Mouse (Mus musculus) inflammation-experienced regulatory T-cells, adult 6 months (primary cell): ENCODE measurements around the gene Slfn2. TPM values are rescaled to one million over a fixed set of nuclear protein-coding genes. Genes with fewer than 3 reads are reported as not detected.
"Not testable (repeated sequence)": the region's sequence is repeated elsewhere in the genome, so short reads cannot be mapped to it uniquely, and the experiment has no call there.

Experiments used
- ATAC-seq: one replicate; pipeline ENCODE4 v1.8.0; 2017
- polyA plus RNA-seq, 3 experiments: library from polyadenylated mRNA; unstranded; fragments of 100-300 nt; shearing (Covaris generic); gene quantifications; one replicate each; pipeline ENCODE4 v1.2.1; 2017

Gene Slfn2
- polyA plus RNA-seq, result 100 to 1,000 TPM; 817 to 952 (median 818) TPM

DNA sequence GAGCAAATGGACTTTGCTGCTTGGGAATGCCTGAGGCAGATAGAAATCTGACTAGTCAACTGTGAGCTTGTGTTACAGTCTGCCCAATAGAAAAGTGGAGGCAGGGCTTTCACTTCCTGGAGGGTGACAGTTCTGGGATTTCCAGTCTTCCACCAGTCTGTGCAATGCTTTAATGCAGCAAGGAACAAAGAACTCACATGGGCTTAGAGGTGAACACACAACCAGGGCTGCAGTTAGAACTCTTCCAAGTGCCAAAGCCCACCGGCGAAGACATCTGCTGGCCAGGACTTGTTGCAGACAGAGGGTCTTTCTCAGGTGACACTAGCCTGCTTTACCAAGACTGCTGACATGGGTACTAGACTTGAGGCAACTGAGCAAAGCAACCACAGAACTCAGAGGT is at the start of gene Slfn2:
Gene Slfn2 (plus strand): TSS at position 167 of the 400 bp plus-strand sequence.
- ATAC-seq, result peak; percentile 56

DNA sequence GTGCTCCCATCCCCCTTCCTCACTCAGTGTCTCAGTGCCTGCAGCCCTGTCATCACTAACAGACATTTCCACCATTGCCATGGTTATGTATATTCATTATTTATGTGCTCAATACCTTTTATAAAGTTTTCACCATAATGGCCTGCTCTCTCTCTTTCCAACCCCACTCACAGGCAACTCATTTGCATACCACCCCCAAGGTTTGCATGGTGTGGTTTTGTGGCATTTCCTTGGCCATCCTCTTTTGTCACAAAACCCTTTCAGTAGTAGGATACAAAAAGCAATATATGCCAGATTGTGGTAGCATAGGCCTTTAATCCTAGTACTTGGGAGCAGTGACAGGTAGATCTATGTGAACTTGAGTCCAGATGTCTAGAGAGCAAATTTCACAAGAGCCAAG is 48.8 kb upstream of the Slfn2 start:
- ATAC-seq, result no peak

DNA sequence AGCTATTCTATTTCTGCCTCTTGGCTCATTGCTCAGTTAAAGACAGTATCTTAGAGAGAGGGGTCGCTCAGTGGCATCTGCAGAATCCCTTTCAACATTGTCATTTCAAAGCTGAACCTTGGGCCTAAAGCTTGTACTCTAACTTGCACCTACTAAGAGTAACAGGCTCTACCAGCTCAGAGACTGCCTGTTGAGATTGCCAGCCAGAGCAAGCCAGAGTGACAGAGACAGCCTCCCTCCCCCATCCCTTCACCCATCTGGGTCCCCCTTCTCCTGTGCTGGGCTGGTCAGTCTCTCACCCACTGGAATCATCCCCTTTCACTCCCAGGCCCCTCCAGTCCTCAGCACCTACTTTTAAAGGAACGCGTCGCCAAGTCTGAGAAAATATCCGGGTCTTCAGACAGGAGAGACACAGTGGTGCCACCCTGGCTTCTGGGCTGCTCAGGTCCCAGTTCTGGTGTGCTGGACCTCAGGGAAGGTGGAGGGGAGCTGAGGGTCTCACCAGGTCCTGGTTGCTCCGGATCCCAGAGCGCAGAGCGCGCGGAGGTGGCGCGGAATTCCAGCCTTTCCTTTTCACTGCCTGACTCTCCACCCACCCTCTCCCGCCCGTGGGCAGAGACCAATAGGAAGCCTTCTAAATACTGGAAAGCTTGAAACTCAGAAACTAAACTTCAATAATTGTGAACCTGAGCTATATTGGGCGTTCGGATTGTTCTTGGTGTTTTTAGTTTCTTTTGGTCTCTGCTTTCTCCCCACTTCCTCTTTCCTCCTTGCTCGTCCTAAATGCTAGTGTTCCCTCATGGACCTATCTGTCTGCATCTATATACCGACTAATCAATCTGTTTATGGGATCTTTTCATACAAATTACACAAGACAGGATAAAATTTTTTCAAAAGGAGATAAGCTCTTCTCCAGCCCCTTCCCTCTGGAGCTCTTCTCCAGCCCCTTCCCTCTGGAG is 45.1 kb upstream of the Slfn2 start:
- peak; percentile 31 for ATAC-seq

DNA sequence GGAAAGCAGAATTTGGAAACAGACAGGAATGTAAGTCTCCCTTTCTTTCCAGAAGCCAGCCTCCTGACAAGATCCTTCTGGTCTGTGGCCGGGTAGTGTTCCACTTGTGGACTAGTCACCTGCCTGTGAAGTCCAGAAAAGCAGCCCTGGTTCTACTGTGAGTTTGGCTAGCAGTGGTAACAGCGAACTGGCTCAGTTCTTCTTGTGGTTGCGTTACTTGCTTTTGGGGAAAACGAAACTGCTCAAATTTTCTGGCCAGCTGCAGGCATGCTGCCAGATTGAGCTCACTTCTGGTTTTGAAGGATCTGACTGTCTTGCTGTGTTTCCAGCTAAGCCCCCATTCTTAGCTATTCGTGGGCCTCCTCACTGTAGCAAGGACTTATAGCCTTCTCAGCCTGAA is 44.3 kb upstream of the Slfn2 start, which contains the start of gene Slfn8:
Gene Slfn8 (minus strand): TSS at position 190 of the 400 bp plus-strand sequence.
- ATAC-seq, result peak; percentile 74

DNA sequence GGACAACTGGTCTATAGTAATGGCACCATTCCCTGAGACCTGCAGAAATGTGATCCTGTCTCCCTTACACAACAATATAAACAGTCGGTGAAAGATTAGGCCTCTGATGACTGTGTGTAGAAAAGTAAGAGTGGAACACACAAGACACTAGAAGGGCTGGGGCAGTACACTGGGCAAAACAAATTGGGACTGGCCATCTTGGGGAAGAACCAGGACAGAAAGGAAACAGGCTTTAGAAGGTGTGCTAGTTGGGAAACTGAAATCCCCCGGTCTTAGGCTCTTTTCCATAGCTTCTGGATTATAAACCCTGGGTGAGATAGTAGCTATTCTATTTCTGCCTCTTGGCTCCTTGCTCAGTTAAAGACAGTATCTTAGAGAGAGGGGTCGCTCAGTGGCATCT is 26.2 kb upstream of the Slfn2 start:
- ATAC-seq, result not testable (repeated sequence)

DNA sequence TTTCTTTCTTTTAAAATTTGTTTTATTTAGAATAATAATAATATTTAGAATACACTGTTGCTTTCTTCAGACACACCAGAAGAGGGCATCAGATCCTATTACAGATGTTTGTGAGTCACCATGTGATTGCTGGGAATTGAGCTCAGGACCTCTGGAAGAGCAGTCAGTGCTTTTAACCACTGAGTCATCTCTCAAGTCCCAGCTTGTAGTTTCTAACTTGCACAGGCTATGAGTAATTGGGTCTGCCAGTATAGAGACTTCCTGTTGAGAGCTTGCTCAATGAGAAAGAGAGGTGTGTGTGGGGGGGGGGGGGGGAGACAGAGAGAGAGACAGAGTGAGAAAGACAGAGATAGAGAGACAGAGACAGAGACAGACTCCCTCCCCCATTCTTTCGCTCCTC is 25.8 kb upstream of the Slfn2 start:
- peak; percentile 62 for ATAC-seq

DNA sequence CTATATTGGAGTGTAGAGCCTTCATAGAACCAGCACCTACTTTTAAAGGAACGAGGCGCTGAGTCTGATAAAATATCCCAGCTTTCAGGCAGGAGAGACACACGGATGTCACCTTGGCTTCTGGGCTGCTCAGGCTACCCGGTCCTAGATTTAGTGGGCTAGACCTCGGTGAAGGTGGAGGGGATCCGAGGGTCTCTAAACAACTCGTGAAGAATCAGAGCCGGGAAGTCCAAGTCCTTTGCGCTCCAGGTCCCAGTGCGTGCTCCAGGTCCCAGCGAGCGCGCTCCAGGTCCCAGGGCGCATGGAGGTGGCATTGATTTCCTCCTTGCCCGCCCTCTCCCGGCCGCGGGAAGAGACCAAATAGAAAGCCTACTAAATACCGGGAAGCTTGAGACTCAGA is 25.1 kb upstream of the Slfn2 start:
- no peak for ATAC-seq

DNA sequence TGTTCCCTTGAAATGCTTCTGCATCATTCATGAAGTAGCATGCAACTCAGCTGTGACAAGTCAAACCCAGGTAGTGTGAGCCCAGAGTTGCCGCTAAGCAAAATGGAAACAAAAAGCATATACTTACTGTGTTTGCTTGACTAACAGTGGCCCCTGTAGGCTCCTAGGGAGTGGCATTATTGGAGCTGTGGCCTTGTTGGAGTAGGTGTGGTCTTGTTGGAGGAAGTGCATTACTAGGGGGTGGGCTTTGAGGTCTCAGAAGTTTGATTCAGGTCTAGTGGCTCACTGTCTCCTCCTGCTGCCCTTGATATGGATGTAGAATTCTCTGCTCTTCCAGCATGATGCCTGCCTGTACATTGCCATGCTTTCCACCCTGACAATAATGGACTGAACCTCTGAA is 24.6 kb upstream of the Slfn2 start:
- peak; percentile 81 for ATAC-seq

DNA sequence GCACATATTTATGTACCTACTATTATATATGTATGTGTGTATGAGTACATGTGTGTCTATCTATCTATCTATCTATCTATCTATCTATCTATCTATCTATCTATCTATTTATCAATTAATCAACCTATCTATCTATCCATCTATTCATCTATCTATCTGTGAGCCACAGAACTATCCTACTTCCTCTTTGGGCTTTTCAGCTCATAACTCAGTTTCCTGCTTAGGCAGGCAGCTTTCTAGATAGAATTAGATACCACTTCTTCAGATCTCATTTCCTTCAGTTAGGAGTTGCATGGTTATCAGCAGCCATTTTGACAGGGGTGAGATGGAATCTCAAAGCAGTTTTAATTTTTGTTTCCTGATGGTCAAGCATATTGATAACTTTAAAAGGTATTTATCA is 23.9 kb upstream of the Slfn2 start:
- ATAC-seq, result peak; percentile 20

DNA sequence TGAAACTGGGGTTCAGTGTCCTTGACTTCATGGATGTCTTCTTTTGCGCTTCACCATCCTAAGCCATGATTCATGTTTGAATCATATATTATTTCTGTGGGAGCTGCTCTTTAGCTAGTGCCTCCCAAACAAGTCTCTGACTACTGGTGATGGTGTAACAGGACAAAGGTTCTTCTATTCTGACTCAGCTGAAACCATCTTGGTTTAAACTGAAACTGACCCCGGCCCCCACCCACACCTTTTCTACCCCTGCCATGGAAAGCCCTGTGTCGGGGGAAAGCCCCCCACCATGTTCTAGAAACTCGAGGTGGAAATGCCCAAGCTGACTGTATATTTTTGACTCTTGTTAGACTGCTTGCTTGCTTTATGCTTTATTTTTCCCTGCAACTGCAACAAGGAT is 21.0 kb upstream of the Slfn2 start:
- peak; percentile 39 for ATAC-seq

DNA sequence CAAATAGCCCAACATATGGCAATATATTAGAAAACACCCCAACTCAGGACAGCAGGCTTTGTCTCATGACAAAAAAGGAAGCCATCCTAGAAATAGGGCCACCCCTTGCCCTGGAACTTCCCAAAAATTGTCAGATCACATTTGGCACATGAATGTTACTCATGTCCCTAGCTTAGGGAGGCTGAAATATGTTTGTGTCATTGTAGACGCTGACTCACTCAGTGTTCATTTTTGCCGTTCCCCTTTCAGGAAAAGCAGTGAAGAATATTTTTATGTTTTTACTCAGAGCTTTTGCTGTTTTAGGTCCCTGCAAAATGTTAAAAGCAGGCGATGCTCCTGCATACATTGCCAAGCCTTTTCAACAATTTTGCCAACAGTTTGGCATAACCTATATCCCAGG is 19.3 kb upstream of the Slfn2 start:
- no peak for ATAC-seq

DNA sequence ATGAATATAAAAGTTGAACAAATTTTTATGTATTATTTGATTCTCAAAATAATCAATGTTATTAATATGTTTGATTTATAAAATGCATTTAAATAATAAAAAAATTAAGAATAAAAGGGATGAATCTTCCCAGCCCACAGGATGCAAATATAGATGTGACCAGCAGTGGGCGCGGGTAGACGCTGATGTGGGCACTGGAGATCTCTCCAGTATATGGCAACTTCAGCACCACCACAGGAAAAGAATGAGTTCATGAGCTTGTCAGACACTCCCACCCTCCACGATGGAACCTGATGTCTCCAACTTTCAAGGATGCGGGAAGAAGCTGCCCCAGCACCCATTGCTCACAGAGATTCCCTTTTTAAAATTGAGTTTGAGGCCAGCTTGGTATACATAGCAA is 7.0 kb upstream of the Slfn2 start:
- ATAC-seq, result peak; percentile 73

DNA sequence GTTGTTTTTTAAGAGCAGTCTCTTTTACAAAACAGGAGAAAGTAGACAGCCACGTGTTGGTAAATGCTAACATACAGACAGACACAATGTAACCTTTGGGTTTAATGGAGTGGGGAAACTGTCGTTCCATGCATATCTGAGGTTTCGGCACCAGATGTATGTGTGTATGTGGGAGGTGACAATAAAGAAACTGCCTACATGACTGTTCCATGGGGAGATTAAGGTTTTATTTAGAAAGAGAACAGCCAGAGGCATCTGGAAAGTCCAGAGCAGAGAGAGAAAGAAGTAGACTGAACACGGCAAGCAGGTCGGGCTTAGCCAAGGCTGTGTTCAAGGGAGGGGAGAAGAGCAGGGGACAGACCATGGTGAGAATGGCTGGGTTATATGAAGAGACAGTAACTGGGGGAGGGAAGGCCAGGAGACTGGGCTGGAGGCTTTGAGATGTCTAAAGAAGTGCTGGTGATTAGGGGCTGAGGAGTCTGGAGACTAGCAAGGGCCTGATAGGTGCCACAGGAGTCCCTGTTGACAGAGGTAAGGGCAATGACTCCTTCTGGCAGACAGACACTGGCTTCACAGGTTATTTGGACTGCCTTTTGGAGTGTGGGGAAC is 4.4 kb upstream of the Slfn2 start:
- ATAC-seq, result peak; percentile 31

DNA sequence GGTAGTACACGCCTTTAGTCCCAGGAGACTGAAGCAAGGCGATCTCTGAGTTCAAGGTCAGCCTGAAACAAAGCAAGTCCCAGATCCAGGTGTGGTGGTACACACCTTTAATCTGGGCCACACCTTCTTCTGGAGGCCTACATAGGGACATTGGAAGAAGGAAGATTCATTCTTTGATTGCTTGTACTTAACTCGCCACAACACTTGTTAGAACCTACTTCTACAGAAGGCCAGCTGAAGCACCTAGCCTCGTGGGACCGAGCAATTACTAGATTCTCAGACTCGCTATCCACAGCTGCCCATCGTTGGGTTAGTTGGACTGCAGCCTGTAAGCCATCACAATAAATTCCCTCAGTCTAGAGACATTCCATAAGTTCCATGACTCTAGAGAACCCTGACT is 3.1 kb upstream of the Slfn2 start:
- no peak for ATAC-seq

DNA sequence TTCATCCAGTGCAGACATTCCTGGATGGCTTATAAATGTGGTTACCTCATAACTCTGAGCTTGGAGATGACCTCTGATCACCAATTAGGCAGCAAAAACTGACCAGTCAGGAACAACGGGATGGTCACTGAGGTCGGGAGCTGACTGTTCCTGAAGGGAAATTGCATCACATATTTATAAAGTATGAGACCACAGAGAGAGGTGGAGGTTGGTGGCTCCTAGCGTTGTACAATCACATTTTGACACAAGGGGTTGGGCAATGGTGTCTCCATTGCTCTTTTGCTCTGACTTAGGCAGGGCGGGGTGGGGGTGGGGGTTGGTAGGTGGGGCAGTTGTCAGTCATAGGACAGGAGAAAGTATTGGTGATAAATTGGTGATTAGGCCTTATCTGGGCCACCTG is 1.8 kb upstream of the Slfn2 start:
- no peak for ATAC-seq

DNA sequence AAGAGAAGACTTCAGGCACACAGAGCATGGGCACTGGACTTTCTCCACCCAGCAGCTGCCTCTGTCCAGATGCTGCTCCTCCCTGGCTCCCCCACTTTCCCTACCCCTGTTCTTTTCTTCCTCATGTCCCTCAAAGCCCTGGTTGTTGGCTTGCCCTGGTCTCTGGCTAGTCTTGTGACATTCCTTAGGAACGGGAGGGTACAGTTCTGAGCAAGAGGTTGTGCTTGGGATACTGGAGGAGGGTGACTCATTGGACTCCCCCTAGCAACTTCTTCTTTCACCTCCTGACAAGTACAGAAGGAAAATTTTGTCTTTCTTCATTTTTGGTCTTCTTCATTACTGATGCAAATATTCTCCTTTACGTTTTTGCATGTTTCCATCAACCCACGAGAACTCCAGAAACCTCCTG is 967 bp upstream of the Slfn2 start:
- ATAC-seq, result no peak

DNA sequence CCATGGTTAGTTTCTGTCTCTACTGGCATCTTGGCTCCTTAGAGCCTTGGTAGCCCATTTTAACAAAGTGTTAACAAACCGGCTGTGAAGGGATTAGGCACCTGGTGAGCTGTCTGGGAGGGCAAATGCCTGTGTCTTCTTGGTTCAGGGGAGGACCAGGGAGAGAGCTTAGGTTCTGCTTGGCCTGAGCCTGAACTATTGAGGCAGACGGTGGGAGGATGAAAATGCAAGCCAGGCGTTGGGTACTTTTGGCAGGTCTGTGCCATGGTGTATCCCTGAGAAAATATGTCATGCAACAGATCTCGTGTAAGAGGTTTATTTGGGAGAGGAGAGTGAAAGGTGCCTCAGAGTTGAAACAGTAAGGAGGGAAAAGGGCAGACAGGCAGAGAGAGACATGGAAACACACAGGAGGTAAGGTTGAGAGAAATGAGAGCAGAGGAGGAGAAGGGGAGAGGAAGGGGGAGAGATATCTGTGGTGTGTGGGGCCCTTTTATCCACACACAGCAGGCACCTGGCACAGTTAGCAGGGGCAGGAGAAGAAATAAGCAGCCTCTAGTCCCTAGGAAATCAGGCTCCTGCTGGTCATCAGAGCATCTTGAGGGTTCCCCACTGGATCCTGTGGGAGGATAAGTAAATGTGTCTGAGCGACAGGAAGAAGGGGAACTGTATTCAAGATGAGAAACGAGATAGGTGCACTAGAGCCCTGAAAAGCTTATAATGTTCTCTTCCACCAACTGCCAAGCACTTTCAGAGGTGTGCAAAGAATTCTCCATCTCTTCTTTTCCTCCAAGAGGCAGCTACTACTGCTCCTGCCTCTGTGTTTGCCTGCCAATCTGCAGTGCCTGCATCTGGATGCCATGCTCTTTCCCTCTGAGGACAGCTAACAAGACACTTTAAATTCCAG is 781 bp downstream of the Slfn2 start:
- peak; percentile 10 for ATAC-seq

DNA sequence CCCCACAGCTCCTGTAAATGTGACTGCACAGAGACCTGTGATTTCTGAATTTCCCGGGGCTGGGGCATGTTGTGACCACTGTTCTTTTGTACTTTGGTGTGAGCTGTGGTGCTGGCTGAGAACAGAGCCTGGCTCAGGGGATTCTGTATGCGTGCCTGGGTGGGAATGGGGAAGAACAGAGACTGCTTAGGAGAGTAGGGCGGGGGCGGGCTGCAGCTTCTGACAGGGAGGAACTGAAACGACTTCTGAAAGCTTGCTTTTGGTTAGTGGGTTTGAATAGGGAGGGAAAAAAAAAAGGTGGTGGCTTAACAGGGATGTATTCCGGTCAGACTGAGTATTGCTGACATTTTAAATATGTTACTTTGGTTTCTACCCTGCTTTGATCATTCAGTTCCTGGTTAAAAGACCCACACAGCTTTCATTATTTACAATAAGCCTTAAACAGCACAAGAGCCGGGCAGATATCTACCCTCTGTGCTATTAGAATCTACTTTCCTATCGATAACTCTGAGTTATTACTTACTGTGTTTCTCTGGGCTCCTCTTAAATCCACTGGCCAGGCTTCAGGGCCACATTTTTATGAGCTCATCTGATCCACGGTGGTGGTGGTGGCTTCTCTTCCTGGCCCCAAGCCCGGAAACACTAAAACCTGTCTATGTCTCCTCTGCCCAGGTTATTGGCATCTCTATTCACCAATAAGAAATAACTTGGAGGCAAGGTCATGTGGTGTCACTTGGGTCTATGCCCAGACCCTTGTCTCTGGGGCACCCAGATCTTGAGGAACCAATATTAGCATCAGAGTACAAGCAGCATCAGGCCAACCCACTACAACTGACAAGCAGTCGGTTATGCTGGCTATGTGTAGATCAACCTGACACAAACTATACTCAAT is 2.0 kb downstream of the Slfn2 start:
- peak; percentile 70 for ATAC-seq

DNA sequence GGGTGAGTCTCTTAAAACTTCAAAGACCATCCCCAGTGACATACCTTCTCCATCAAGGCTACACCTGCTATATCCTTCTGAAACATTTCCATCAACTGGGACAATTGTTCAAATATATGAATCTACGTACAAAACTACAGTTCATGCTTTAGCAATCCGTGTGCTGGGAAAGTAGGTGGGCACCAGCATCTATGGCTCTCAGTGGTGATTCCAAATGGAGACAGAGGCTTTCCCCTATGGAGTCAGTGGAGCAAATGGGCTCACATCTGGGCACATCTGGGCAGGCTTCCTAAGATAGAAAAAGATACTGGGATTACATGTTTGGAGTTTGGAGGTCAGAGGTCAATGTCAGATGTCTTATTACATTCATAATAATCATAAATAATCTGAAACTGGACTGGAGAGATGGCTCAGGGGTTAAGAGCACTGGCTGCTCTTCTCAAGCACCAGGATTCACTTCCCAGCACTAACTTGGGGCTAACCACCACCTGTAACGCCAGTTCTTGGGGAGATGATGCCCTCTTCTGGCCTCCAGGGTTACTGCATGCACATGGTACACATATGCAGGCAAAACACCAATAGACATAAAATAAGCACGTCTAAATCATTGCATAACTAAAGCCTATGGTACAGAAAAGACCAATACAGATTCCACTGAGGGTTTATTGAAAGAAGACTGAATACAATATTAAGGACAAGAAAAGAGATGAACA is 3.2 kb downstream of the Slfn2 start:
- ATAC-seq, result no peak

DNA sequence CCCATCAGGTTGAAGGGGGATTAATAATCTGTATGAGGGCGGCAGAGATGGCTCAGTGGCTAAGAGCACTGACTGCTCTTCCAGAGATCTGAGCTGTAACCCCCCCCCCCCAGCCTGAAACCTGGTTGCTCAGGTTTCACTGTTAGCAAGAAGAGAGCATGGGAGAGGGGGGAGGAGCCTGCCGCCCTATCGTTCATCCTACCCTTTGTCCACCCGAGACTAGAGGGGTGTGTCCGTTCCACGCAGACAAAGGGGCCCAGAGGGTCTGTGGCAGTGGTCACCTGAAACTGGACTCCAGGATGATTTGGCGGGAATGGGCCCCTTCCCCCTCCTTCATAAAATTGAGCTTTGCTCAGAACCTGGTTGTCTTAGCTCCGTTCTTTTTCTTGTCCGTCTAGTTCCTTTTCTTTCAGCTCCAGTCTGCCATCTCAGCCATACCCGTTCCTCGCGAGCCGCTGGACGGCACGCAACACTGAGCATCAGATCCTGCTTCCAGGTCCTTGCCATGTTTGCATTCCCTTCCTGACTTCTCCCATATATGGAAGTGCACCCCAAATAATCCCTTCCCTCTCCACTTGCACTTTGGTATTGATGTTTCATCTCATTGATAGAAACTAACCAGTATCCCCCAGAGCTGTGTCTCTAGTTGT is 5.5 kb downstream of the Slfn2 start:
- no peak for ATAC-seq
